Mouse (Mus musculus): ENCODE measurements around the gene Dach1.

The Dach1 gene

GRCm38 (mm10) chr14:98037175-98037574 is 132.4 kb downstream of the Dach1 start:
- DNase-seq (ENCODE audit: low spot score in 2 of 2): no peak

GRCm38 (mm10) chr14:98035261-98035660 is 134.3 kb downstream of the Dach1 start:
- DNase-seq (ENCODE audit: low spot score in 2 of 2): no peak

- no peak for DNase-seq (ENCODE audit: low spot score in 2 of 2)
Measured at GRCm38 (mm10) chr14:98023540-98023939, 146.0 kb downstream of the Dach1 start.

- DNase-seq (ENCODE audit: low spot score in 2 of 2): no peak
Measured at GRCm38 (mm10) chr14:98014053-98014452, 155.5 kb downstream of the Dach1 start.

GRCm38 (mm10) chr14:98008501-98008900 is 161.1 kb downstream of the Dach1 start:
- DNase-seq (ENCODE audit: low spot score in 2 of 2): no peak

GRCm38 (mm10) chr14:98002021-98002680 is 167.4 kb downstream of the Dach1 start:
- DNase-seq (ENCODE audit: low spot score in 2 of 2): no peak

GRCm38 (mm10) chr14:97998584-97998983 is 171.0 kb downstream of the Dach1 start:
- DNase-seq (ENCODE audit: low spot score in 2 of 2): no peak

GRCm38 (mm10) chr14:97983251-97983650 is 186.3 kb downstream of the Dach1 start:
- no peak for DNase-seq (ENCODE audit: low spot score in 2 of 2)

GRCm38 (mm10) chr14:97982676-97983075 is 186.9 kb downstream of the Dach1 start:
- no peak for DNase-seq (ENCODE audit: low spot score in 2 of 2)

GRCm38 (mm10) chr14:97980879-97981278 is 188.7 kb downstream of the Dach1 start:
- no peak for DNase-seq (ENCODE audit: low spot score in 2 of 2)

- DNase-seq (ENCODE audit: low spot score in 2 of 2): no peak
Measured at GRCm38 (mm10) chr14:97976091-97976490, 193.5 kb downstream of the Dach1 start.

- no peak for DNase-seq (ENCODE audit: low spot score in 2 of 2)
Measured at GRCm38 (mm10) chr14:97975447-97975846, 194.1 kb downstream of the Dach1 start.

- DNase-seq (ENCODE audit: low spot score in 2 of 2): no peak
Measured at GRCm38 (mm10) chr14:97964543-97965069, 205.0 kb downstream of the Dach1 start.

GRCm38 (mm10) chr14:97963624-97964023 is 205.9 kb downstream of the Dach1 start:
- DNase-seq (ENCODE audit: low spot score in 2 of 2): no peak

- DNase-seq (ENCODE audit: low spot score in 2 of 2): no peak
Measured at GRCm38 (mm10) chr14:97956356-97956755, 213.2 kb downstream of the Dach1 start.

GRCm38 (mm10) chr14:97945471-97945870 is 224.1 kb downstream of the Dach1 start:
- no peak for DNase-seq (ENCODE audit: low spot score in 2 of 2)

GRCm38 (mm10) chr14:97944643-97945268 is 224.8 kb downstream of the Dach1 start:
- DNase-seq (ENCODE audit: low spot score in 2 of 2): no peak

GRCm38 (mm10) chr14:97942361-97942760 is 227.2 kb downstream of the Dach1 start:
- DNase-seq (ENCODE audit: low spot score in 2 of 2): no peak

GRCm38 (mm10) chr14:97896622-97897021 is 272.9 kb downstream of the Dach1 start:
- DNase-seq (ENCODE audit: low spot score in 2 of 2): no peak

- DNase-seq (ENCODE audit: low spot score in 2 of 2): no peak
Measured at GRCm38 (mm10) chr14:97881976-97882375, 287.6 kb downstream of the Dach1 start.

- no peak for DNase-seq (ENCODE audit: low spot score in 2 of 2)
Measured at GRCm38 (mm10) chr14:97871001-97871400, 298.6 kb downstream of the Dach1 start.

- DNase-seq (ENCODE audit: low spot score in 2 of 2): no peak
Measured at GRCm38 (mm10) chr14:97858384-97858783, 311.2 kb downstream of the Dach1 start.

GRCm38 (mm10) chr14:97857276-97857675 is 312.3 kb downstream of the Dach1 start:
- no peak for DNase-seq (ENCODE audit: low spot score in 2 of 2)

All from urinary bladder, postnatal 4 days (tissue).